Mouse (Mus musculus) lung, postnatal 0 days (tissue): ENCODE data around the gene Htr1f.

ENCODE experiments used
- CTCF ChIP-seq: IDR thresholded peaks from 2 replicates; pipeline ENCODE4 v1.5.1; 2016; ENCODE audit warnings: antibody characterized with exemption, mild to moderate bottlenecking
- EP300 ChIP-seq: IDR thresholded peaks from 2 replicates; pipeline ENCODE4 v1.6.1; 2016; ENCODE audit warnings: antibody characterized with exemption, mild to moderate bottlenecking, control low read depth

DNA sequence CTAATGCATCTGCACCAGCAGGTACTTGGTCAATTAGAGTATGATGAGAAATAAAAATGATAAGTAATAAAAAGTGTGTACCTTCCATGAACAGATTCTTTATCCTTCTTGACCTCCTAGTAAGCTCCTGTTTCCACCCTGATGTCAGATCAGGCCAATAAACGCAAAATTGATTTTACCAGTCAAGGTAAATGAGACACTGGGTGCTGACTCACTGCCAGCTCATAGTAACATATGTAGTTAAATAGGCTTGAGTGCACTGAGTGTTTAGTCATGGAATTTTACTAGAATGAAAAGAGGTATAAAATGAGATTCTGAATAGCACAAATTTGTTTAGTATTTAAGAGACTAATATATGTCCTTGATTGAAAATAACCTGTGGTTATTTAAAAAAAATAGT, 6.6 kb upstream of the Htr1f start:
- TF ChIP-seq EP300 (no peak), CTCF (no peak)
